Mouse (Mus musculus): ENCODE measurements around the gene Spg7.

- TF ChIP-seq ZKSCAN1 (IDR thresholded peaks at IDR 0.05; ENCODE audit: borderline replicate concordance, low read depth, low read length), result no peak
- TF ChIP-seq USF1 (IDR thresholded peaks at IDR 0.05; ENCODE audit: low read depth, low read length), result no peak
- TF ChIP-seq CTCF (conservative IDR thresholded peaks at IDR 0.05 in 1 of 2, IDR thresholded peaks at IDR 0.05 in 1 of 2; ENCODE audit: low read depth in 2 of 2, low read length in 2 of 2), result no peak
- no peak for TF ChIP-seq MYC (IDR thresholded peaks at IDR 0.05; ENCODE audit: low read depth, low read length)
Observed at GRCm38 (mm10) chr8:123036956-123037355, 25.8 kb upstream of the Spg7 start.

Data from CH12.LX (cell line).